Mouse (Mus musculus): ENCODE measurements at regions not wholly inside any gene's neighbourhood (a gene's known extent, or its start where the extent isn't known, plus 50 kb on each side); places are given as distances from the start of the nearest gene placed in this dataset.

DNA sequence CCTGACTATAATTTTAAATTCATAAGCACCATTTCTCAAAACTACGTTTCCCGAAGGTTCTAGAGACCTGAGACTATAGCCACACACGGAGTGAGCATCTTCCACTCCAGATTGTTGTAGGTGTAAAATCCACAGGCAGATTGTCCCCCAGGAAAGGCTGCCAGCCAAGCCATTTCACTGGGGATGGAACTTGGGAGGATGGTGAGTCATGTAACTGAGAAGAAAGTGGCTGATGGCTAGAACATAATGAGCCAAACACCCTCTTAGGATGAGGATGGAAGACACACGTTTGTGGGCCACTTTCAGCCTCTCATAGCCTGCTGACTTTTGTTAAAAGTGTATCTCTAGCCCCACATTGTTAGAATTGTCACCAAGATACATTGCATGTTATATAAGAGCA, 564.1 kb downstream of the Btbd3 start:
- DNase-seq (ENCODE audit: low read depth, low spot score), result no peak

DNA sequence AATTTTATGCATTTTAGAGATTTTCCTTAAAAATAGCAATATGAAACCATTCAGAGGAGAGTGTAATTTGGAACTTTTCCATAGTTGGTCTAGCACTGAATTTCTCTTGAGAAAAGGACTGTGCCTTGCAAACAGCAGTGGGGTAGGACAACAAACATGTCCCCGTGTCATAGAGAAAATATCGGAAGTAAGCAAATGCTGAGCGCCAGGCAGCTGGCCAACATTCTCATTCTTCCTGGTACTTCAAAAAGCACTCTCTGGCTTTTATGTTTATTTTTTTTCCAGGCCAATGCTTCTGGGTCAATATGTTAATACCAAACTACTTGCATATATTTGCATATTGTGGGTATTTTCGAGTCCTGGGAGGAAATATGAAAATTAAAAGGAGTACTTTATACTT, 568.5 kb downstream of the Btbd3 start:
- DNase-seq (ENCODE audit: low read depth, low spot score), result no peak

DNA sequence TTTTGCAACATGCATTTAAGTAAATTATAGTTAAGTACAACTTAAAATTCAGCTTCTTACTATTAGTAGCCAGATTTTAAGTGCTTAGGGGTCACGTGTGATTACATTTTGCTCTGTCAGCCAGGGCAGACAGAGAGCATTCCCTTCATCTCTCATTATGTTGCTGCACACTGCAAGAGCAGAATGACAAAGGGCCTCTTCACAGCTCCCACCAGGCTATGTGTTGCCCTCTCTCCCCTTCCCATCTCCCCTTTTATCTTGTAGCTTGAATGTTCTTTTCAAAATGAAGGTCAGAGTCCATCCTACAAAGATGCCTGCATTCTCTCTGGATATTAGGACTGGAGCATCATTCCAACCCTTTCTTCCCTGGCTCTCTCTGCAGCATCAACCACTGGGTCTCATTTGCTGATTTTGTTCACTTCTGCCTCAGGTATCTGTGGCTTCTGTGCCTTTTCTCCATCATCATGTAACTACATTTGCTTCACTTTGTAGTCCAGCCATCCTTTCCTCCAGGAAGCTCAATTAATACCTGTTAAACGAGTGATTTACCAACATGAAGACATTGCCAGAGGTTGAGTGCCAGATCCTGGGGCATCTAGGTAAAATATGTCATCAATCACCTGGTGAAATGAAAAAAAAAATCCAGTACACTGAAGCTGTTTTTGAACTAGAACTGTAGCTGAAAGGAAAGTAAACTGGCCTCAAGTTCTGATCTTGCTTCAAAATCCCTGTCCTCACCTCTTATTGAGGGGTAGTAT, 571.6 kb downstream of the Btbd3 start:
- DNase-seq (ENCODE audit: low read depth, low spot score), result no peak

DNA sequence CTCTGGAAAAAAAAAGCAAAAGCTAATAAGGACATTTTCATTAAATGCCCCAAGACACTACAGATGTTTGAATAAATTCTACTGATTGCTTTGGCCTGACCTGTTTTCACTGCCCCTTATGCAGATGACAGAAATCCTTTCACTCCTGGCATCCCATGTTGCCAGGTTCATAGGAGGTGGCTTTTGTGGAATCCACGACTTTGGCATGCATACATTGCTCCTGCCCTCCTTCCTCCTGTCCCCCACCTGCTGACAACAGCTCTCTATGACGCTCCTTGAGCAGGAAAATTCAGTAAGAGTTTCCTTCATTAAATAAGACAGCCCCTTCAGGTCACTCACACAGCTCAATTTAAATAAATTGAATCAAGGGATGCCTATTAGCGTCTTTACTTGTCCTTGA, 582.5 kb downstream of the Btbd3 start:
- no peak for DNase-seq (ENCODE audit: low read depth, low spot score)

DNA sequence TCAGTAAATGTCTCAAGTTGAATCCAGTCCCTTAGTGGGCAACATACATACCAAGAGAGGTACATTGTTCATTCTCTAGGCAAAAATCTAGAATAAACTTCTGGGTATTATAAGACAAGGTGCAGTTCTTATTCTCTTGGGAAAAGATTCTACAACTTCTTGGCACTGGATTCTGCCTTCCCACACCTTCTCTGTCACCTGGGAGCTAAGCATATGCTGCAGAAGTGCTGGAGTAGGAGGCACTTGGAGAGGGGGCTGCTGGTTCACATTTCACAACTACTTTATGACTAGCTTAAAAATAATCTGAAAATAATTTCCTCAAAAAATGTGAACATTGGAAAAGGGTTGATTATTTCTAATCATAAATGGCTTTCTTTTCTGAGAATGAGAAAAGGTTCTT, 602.8 kb downstream of the Btbd3 start:
- no peak for DNase-seq (ENCODE audit: low read depth, low spot score)

DNA sequence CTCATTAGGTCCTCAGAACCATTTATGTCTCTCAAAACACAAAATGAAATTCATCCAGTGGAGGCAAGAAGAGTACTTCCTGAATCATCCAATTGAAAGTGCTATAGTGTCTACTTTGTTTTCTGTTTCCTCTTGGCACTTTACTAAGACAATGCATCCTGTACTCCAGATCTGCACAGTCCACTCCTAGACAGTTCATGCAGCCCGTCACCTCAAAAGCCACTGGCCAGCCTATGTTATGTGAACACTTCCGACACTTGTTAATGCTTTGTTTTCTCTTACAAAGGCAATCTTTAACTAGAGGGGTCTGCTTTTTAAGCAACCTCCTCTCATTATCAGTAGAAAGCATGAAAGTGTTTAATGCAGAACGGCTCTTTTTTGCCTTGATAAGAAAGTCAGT, 597.1 kb upstream of the Sptlc3 start:
- DNase-seq (ENCODE audit: low read depth, low spot score), result no peak

DNA sequence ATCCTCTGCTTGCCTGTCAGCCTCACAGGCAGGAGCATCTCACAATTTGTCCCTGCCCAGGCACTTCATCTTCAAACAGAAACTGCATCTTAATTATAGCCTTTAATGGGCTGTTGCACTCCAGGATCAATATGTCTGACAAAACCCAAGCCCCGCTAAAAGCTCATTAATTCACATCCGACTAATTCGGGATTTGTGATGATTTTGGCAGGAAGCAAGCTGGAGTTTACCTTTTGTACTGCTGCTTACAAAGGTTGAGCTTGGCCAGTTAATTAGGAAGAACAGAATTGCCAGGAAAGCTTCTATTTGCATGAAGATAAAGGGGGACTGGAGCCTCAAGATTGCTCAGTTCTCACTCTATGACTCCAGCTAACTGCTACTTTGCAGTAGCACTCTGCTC, 596.6 kb upstream of the Sptlc3 start:
- no peak for DNase-seq (ENCODE audit: low read depth, low spot score)

DNA sequence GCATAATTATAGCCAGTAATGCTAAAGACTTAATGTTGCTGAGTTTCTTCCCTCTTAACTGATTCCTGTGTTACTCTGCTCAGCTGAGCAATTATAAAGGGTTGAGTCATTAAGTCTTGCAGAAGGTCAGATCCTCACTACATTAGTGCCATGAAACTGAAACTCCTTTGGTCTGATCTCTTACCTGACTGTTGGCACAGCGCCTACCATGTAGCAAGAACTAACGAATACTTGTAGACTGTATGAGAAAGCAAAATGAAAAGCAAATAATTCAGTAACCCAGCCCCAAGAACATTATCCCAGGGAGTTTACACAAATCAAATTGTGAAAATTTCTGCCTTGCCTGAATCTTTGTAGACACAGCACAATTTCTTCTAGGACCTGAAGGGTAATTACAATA, 556.5 kb upstream of the Sptlc3 start:
- DNase-seq (ENCODE audit: low read depth, low spot score), result no peak

DNA sequence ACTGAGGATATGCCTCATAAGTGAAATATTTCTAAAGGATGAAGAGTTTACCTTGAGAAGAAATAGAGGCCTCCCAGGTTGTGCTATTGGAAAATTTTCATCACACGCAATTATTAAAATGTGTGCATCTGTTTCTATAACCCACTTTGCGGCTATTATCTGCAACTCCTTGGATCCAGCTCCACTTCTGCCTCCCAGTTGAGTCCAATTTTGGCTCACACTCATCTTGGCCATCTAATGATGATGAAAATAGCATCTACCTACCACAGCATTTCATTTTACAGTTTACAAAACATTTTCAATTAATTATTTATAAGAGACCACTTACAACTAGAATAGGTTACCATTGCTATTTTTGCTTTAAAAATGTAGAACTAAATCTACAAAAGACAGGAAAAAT, 554.3 kb upstream of the Sptlc3 start:
- DNase-seq (ENCODE audit: low read depth, low spot score), result no peak

DNA sequence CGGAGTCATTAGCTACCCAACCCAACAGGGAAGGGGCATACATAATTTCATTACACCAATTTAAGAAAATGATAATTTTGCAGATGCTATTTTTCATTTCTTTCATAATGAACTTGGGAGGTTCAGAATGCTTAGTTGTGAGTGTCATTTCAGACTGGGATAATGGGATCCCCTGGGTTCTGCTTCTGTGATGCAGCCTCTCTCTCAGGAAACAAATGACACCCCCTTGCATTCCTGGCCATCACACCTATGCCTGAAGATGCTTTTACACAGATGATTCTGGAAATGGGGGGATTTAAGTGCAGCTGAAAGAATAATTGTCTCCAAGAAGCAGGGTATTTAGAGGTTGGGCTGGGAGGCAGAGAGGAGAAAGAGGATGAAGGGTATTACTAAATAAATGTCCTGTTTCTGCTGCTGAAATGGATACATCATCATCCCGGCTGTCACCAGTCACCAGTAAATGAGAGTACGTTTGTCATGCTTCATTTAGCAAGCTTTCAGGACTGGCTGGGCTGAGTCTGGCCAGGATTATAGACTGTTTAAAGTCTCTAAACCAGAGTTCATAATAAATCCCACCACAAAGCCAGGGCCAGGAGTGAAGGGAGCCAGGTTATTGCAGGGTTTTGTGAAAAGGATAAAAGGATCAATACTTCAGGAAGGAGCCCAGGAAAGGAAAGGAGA, 527.5 kb upstream of the Sptlc3 start:
- no peak for DNase-seq (ENCODE audit: low read depth, low spot score)

DNA sequence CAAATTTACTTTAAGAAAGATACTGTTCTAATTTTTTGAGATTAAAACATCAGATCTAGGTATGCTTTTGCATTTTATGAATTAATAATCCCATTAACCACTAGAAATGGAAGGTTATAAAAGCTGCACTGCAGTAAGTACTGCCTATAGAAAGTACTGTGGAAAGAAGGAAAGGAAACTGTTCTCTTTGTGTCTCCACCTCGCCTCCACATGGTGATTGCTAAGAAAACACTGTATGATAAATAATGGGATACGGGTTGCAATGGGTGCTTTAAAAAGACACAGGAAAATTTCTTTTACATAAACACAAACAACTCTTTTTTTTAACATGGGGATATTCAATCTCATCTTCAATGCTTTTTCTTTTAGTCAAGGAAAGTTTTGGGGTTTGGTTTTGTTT, 519.2 kb upstream of the Sptlc3 start:
- DNase-seq (ENCODE audit: low read depth, low spot score), result no peak

DNA sequence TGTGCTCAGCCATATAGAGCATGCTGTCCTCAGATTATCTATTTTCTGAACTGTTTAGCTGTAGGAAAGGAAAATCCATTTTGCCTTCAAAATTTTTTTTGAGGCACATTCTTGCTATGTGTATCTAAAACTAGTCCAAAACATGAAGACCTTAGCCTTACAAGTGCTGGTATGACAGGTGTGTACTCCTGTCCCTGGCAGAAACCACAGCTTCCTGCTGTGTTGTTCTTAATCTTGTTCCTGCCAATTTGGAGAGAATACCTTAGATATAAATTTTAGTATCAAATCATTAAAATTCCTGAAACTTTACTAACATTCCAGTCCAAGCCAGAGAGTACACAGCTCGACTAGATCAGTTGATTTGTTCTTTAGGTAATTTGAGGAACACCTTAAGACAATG, 503.7 kb upstream of the Sptlc3 start:
- no peak for DNase-seq (ENCODE audit: low read depth, low spot score)

DNA sequence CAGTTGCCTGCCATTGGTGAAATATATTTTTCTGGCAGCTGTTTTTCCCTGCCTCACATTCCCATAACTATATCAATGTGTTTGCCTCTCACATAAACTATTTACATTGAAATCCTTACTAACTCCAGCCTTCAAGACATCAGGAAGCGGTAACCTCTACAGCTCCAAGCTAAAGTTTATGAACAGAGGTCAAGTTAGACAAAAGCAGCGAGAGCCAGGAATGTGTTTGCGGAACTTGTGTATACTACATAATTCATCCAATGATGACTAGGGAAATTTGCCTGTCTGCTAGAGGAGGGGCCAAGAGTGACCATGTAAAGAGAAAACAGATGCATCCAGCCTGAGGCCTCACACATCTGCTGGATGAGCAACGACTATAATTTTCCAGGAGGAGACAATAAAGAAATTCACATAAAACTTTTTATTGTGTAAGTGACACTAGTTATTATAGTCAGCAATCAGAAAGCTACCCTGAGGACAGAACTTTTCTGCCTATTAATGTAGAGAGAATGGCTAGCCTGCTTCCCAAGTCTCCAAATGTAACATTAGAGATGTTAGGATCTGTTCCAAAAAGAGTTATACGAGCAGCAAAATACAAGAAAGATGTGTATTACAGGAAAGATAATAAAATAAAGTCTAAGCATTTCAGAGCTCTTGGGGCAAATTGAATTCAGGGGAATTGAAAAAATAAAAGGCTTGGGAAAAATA, 461.5 kb upstream of the Sptlc3 start:
- DNase-seq (ENCODE audit: low read depth, low spot score), result no peak

DNA sequence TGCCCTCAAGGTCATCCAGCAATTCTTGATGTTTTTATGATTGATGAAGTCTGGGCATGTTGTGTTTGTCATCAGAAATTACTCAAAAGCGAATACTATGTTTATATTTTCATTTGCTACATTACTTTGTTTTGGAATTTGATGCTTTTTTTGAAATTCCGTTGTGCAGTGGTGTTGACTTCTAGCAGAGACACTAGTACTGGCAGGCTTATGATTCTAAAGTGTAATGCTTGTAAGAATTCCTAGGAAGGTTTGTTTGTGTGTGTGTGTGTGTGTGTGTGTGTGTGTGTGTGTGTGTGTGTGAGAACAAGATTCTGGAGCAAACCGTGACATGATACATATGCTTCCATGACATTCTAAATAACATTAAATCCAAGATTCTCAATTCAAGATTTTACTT, 458.9 kb upstream of the Sptlc3 start:
- no peak for DNase-seq (ENCODE audit: low read depth, low spot score)

DNA sequence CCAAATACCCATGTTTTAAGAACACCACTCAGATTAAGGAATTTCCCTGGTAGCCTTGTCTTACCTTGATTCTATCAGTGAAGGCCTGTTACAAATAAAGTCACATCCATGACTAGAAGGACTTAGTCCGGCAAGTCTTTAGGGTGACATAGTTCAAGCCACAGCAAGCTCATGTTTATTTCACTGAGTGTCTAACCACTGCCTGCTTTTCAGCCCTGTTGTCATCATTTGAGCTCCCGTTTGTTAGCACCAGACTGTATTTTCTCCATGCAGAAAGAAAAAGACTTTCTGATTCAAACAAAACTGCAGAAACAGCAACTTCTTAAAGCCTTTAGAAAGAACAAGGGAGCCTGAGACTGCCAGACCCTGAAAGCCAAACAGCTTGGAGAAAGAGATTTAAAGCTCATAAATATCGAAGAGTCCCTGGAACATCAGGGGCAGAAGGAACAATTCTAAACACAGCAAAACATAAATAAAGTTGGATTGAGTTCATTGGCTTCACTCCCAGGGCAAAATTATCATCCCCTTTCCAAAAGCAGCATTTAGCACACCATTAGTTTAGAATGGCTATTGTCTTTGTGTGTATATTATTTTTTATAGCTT, 451.9 kb upstream of the Sptlc3 start:
- DNase-seq (ENCODE audit: low read depth, low spot score), result no peak

DNA sequence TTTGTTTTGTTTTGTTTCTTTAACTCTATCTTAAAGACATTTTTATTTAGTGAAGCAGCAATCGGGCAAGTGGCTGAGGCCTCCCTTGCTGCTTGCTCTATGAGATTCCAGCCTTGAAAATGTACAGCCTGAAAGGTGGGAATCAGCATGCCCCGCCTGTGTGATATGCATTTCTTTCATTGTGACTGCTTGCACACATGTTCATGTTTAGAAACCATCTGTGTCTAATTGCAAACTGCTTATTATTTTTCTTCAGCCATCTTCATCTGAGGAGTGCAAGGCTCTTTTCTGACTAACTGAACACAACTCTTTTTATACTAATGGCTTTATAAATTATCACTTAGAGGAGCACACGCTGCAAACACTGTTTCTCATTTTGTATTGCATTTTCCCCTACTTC, 449.0 kb upstream of the Sptlc3 start:
- DNase-seq (ENCODE audit: low read depth, low spot score), result no peak

DNA sequence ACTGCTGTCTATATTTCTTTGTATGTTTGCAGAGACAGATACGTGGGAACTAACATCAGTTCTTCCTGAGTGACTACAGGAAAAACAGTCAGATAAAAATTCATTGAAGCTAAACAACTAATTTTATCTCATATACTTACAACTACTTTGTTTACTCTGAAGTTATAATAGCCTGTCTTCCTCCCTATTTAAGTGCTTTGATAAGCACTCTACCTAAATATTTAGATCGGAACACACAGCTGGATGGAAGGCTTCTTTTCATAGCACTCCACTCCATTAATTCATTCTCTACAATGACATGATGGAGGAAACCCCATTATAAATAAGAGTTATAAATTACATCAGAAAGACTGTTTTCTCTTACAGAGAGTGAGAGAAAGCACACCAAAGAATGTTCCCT, 438.5 kb upstream of the Sptlc3 start:
- DNase-seq (ENCODE audit: low read depth, low spot score), result no peak

DNA sequence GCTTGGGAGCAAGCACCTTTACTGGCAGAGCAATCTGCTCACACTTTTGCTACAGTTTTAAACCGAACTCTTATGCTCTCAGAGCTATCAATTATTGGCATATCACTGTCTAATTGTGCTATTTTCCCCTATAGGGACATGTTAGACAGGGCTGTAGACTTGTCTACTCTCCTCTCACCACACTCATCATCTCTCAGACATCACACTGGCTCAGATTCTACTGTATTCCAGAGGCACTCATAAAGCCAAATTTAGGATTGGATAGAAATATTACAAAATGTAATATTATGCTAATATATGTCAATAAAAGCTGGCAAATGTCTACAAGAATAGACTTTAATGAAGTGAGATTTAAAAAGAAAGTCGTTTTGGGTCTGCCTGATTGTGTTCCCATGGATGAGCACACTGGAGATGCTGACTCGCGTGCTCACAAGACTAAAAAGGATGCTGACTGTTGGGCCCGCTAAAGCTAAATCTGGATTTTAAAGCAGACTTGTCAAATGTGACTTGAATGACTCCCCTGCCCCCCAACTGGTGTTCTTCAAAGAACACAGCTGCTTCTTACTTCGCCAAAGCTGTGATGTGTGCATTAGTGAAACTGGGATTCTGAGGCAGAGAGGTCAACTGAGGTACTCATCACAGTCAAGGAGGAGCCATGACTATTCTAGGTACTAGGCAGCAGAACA, 424.3 kb upstream of the Sptlc3 start:
- DNase-seq (ENCODE audit: low read depth, low spot score), result no peak

DNA sequence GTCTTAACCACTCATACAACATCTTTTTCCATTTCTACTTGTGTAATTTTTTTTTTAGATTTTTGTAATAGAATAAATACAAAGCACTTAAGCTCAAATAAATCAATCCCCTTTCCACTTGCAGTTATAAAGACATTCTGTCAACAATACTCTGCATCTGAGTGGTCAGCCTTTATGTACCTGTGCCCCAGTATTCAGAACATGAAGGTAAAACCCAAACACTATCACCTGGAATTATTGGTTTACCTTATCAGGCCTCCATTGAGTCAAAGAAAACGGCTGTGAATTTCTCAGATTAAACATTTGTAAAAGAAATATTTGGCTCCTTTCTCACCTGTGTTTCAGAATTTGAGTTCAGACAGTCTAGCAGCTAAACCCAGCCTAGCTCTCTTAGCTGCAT, 422.0 kb upstream of the Sptlc3 start:
- DNase-seq (ENCODE audit: low read depth, low spot score), result no peak

DNA sequence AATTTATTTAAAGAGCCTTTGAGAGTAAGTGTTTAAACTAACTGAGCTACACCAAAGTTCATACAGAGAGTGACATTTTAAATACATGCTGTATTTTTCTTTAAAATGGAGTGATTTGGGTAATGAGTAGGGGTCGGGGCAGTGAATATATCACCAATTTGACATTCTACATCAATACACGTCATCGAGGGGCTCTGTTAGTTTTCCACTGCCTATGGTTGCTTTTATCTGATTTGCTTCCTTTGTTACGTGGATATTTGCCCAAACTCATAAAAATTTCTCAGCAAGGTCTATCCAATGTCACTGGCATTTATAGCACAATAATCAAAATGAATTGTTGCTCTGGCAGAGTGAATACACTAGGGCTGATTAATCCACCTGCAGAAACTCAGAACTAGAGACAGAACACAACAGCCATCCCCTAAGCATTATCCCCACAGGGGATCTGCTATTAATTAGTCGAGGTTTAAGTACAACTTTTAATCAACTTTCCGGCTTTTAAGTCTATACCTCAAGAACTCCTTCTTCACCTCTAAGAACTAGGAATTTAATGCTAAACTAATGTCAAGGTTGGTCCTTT, 400.1 kb upstream of the Sptlc3 start:
- DNase-seq (ENCODE audit: low read depth, low spot score), result no peak

DNA sequence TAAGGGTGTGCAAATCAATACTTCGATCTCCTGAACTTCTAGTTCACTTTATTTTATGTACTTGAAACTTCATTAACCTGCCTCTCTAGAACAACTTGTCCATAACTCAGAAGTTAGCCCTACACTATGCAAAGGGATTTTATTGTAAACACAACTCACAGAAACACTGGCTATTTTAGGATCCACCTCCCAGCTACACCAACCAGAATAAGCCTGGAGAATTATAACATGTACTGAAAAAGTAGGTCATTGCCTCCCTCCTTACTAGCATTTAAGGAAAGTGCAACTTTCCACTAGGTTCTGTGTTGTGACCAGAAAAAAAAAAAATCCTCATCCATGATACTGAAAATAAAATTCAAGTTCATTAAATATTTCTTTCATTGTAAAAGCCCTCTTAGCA, 382.0 kb upstream of the Sptlc3 start:
- DNase-seq (ENCODE audit: low read depth, low spot score), result no peak

DNA sequence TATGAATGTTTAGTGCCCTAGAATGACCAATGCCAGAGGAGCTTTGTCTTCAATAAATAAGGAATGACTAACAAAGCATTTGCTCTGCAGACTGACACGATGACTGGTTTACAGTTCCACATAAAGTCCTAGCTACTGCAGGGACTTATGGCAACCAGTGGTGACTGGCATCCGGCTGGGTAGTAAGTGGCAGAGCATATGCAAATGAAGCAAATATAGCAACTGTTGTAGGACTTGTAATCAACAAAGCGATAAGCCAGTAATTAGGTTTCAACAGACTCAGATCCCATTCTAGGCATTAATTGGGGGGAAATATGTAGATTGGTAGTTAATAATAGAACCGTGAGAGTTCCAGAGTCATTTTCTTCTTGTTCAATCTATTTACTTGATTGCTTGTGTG, 379.2 kb upstream of the Sptlc3 start:
- DNase-seq (ENCODE audit: low read depth, low spot score), result no peak
